Mouse (Mus musculus) brain, embryonic 14.5 days (tissue): Measurements from ENCODE around the gene Arhgef10l.

Source experiments
- CTCF ChIP-seq: fragments of 200-500 bp; IDR thresholded peaks from 2 replicates; pipeline ENCODE4 v1.5.1; 2012; ENCODE audit warnings: inconsistent platforms, mild to moderate bottlenecking, moderate library complexity, borderline replicate concordance; ENCODE audit not compliant: insufficient read depth, insufficient read length; ENCODE audit errors: extremely low read depth
- POLR2A ChIP-seq: fragments of 200-500 bp; IDR thresholded peaks from 2 replicates; pipeline ENCODE4 v1.6.1; 2012; ENCODE audit warnings: mild to moderate bottlenecking, inconsistent platforms, borderline replicate concordance; ENCODE audit not compliant: poor library complexity, insufficient read depth, insufficient read length, severe bottlenecking; ENCODE audit errors: extremely low read depth

GRCm38 (mm10) chr4:140558193-140558592, 107.6 kb downstream of the Arhgef10l start:
- TF ChIP-seq CTCF (no peak), POLR2A (no peak)
